Mouse (Mus musculus): ENCODE data around the gene Atf6.

DNA sequence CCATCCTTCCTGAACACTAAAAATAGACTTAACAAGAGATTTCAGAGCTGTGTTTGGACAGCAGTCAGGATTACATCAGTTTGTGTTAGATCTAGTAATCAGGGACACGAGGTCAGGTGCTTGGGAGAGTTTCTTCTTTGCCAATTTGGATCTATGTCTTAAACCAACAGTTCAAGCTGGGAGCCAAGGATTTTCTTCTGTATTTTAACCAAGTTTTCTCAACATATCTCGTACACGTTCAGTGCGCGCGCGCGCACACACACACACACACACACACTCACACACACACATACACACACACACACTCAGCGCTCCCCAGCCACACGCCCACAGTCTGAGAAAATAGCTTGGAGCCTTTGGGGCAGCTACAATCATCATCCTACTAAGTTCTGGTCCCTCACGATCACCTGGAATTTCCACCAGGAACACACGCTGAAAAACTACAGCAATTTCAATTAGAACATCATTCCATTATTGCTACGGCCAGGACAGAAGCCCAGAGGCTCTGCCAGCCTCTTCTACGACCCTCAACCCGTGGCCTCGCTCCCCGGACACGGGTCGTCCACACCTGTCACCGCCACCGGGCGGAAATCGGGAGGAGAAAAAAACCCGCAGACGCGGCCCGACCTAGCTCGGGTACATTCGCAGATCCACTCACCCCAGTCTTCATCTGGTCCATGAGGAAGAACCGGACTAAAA is 430 bp downstream of the Atf6 start:
- TF ChIP-seq CTCF (IDR thresholded peaks at IDR 0.05; ENCODE audit: low read depth, low read length) (no peak), POLR2A (IDR thresholded peaks at IDR 0.05; ENCODE audit: extremely low read depth, insufficient read depth, low read length) (no peak)

Data from liver, adult 2 months (tissue).